Mouse (Mus musculus) cortical plate, adult 2 months (tissue): ENCODE data around the gene Lypla2.

ENCODE experiments used
- CTCF ChIP-seq: fragments of 200-500 bp; IDR thresholded peaks from 2 replicates; pipeline ENCODE4 v1.5.1; 2011; ENCODE audit warnings: mild to moderate bottlenecking, control low read depth, low read length; ENCODE audit not compliant: insufficient read depth; ENCODE audit errors: extremely low read depth
- POLR2A ChIP-seq: fragments of 200-500 bp; IDR thresholded peaks from 2 replicates; pipeline ENCODE4 v1.6.1; 2011; ENCODE audit warnings: mild to moderate bottlenecking, low read length, control low read depth; ENCODE audit not compliant: insufficient read depth; ENCODE audit errors: extremely low read depth

DNA sequence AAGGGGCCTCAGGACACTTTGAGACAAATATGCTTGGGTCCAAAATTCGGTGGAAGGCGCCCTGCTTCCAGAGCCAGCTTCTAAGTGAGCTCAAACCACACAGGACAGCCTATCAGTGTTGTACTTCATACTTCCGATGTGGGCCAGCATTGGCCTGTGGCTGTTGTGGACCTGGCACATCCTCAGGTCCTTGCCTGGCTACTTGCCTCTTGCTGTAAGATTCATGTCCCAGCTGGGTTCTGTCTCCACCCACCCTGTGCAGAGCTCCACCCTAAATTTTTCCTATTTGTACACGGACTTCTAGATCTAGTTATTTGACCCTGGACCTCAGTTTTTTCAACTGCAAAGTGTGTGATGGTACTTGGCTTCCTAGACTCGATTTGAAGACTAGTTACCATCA is 36.9 kb downstream of the Lypla2 start:
- TF ChIP-seq CTCF (no peak), POLR2A (no peak)
